Mouse (Mus musculus): ENCODE data around the gene Lag3. TPM values are rescaled to one million over a fixed set of nuclear protein-coding genes. Genes with fewer than 3 reads are reported as not detected.
A peak's percentile ranks its signal among the peaks of the same experiment; 100 is the strongest.

Lag3 gene
- polyA plus RNA-seq, 1 experiment from 2014 or later = 2.9 TPM

GRCm38 (mm10) chr6:124858561-124859318, 52.8 kb downstream of the Lag3 start:
- Histone ChIP-seq H3K9me3 (replicated peaks; ENCODE audit: low read length) (no peaks in the 10 kb centered on the region), H3K4me2 (ENCODE audit: low read length) (peak overlapping the region; percentile 86; the same call in 1 of the 2 replicates), H3K4me3 (replicated peaks; ENCODE audit: low read depth, low read length) (no peak overlapping the region), H3K27me3 (ENCODE audit: insufficient read depth, low read length) (no peaks in the 10 kb centered on the region), H3K36me3 (ENCODE audit: insufficient read depth, low read length) (no peaks in the 10 kb centered on the region), H3K9ac (ENCODE audit: low read depth, low read length) (no peak overlapping the region), H3K4me1 (replicated peaks; ENCODE audit: insufficient read depth, low read length) (peaks cover 7% of the 10 kb centered on the region), H3K27ac (no peak overlapping the region)
- DNase-seq (ENCODE audit: low spot score) (no peak), ATAC-seq (replicated peaks; ENCODE audit: low FRiP score, low read depth) (no peak)
- 70% methylated on average over 28 of the region's 28 CpGs for WGBS
- no peak for TF ChIP-seq CTCF (IDR thresholded peaks at IDR 0.05; ENCODE audit: low read depth)

GRCm38 (mm10) chr6:124857840-124858530, 53.5 kb downstream of the Lag3 start:
- TF ChIP-seq CTCF (IDR thresholded peaks at IDR 0.05; ENCODE audit: low read depth) = no peak
- no peak overlapping the region; the same call in 1 of the 2 replicates for H3K9ac ChIP-seq (ENCODE audit: low read depth, low read length)

GRCm38 (mm10) chr6:124856916-124857839, 54.3 kb downstream of the Lag3 start, which contains the start of gene P3h3:
Gene P3h3, minus strand, starts transcription at chr6:124857752.
- peak within 1 kb of the TSS; percentile 61 for H3K4me3 ChIP-seq (replicated peaks; ENCODE audit: low read depth, low read length)
- H3K4me1 ChIP-seq (replicated peaks; ENCODE audit: insufficient read depth, low read length) = peaks cover 4% of the 10 kb centered on the region; the same call in 1 of the 2 replicates
- DNase-seq (ENCODE audit: low spot score) (peak; percentile 91), ATAC-seq (replicated peaks; ENCODE audit: low FRiP score, low read depth) (peak; percentile 73)
- peak within 1 kb of the TSS; percentile 86 for H3K4me2 ChIP-seq (ENCODE audit: low read length)
- no peaks in the 10 kb centered on the region for H3K27me3 ChIP-seq (ENCODE audit: insufficient read depth, low read length)
- H3K36me3 ChIP-seq (ENCODE audit: insufficient read depth, low read length) = 0 out of 2 replicates have a peak, but pooled peaks cover 4% of the 10 kb centered on the region
- no peaks in the 10 kb centered on the region for H3K9me3 ChIP-seq (replicated peaks; ENCODE audit: low read length)
- H3K27ac ChIP-seq = peak within 1 kb of the TSS; percentile 89
- under 1% methylated on average over 76 of the region's 86 CpGs for WGBS
- H3K9ac ChIP-seq (ENCODE audit: low read depth, low read length) = peak within 1 kb of the TSS; percentile 83
- TF ChIP-seq CTCF (IDR thresholded peaks at IDR 0.05; ENCODE audit: low read depth) = peak; percentile 77

More at GRCm38 (mm10) chr6:124857840-124858530, 53.5 kb downstream of the Lag3 start:
- Histone ChIP-seq H3K9me3 (replicated peaks; ENCODE audit: low read length) (no peaks in the 10 kb centered on the region), H3K4me2 (ENCODE audit: low read length) (peak overlapping the region; percentile 86), H3K4me3 (replicated peaks; ENCODE audit: low read depth, low read length) (peak overlapping the region; percentile 61), H3K27me3 (ENCODE audit: insufficient read depth, low read length) (no peaks in the 10 kb centered on the region), H3K4me1 (replicated peaks; ENCODE audit: insufficient read depth, low read length) (peaks cover 4% of the 10 kb centered on the region; the same call in 1 of the 2 replicates), H3K27ac (no peak overlapping the region), H3K36me3 (ENCODE audit: insufficient read depth, low read length) (0 out of 2 replicates have a peak, but pooled peaks cover under 1% of the 10 kb centered on the region)
- WGBS = 27% methylated on average over 26 of the region's 26 CpGs
- DNase-seq (ENCODE audit: low spot score) (no peak), ATAC-seq (replicated peaks; ENCODE audit: low FRiP score, low read depth) (no peak)

GRCm38 (mm10) chr6:124856321-124856720, 55.2 kb downstream of the Lag3 start:
- Histone ChIP-seq H3K9ac (ENCODE audit: low read depth, low read length) (0 out of 2 replicates have a peak overlapping the region, but pooled peaks have one; percentile 83), H3K36me3 (ENCODE audit: insufficient read depth, low read length) (0 out of 2 replicates have a peak, but pooled peaks cover 4% of the 10 kb centered on the region), H3K4me1 (replicated peaks; ENCODE audit: insufficient read depth, low read length) (no peaks in the 10 kb centered on the region; the same call in 1 of the 2 replicates), H3K27me3 (ENCODE audit: insufficient read depth, low read length) (no peaks in the 10 kb centered on the region), H3K4me2 (ENCODE audit: low read length) (peak overlapping the region; percentile 86), H3K9me3 (replicated peaks; ENCODE audit: low read length) (no peaks in the 10 kb centered on the region), H3K4me3 (replicated peaks; ENCODE audit: low read depth, low read length) (peak overlapping the region; percentile 61), H3K27ac (no peak overlapping the region)
- ATAC-seq (replicated peaks; ENCODE audit: low FRiP score, low read depth) = peak; percentile 22; the same call in 1 of the 2 replicates
- 14% methylated on average over 14 of the region's 14 CpGs for WGBS
- peak; percentile 52 for DNase-seq (ENCODE audit: low spot score)
- no peak for TF ChIP-seq CTCF (IDR thresholded peaks at IDR 0.05; ENCODE audit: low read depth)

- Histone ChIP-seq H3K27ac (no peak overlapping the region), H3K9ac (ENCODE audit: low read depth, low read length) (no peak overlapping the region)
Observed at GRCm38 (mm10) chr6:124854647-124855046, 56.9 kb downstream of the Lag3 start.

More at GRCm38 (mm10) chr6:124854647-124855046, 56.9 kb downstream of the Lag3 start:
- TF ChIP-seq CTCF (IDR thresholded peaks at IDR 0.05; ENCODE audit: low read depth) = no peak
- Histone ChIP-seq H3K27me3 (ENCODE audit: insufficient read depth, low read length) (no peaks in the 10 kb centered on the region), H3K4me2 (ENCODE audit: low read length) (no peak overlapping the region), H3K4me3 (replicated peaks; ENCODE audit: low read depth, low read length) (no peak overlapping the region), H3K9me3 (replicated peaks; ENCODE audit: low read length) (no peaks in the 10 kb centered on the region), H3K4me1 (replicated peaks; ENCODE audit: insufficient read depth, low read length) (no peaks in the 10 kb centered on the region; the same call in 1 of the 2 replicates), H3K36me3 (ENCODE audit: insufficient read depth, low read length) (0 out of 2 replicates have a peak, but pooled peaks cover 4% of the 10 kb centered on the region)
- 69% methylated on average over 12 of the region's 12 CpGs for WGBS
- ATAC-seq (replicated peaks; ENCODE audit: low FRiP score, low read depth) (no peak), DNase-seq (ENCODE audit: low spot score) (no peak)

Other genes starting within 250 kb of the Lag3 start
- gene Lpcat3, start 248.7 kb downstream of the Lag3 start, polyA plus RNA-seq (2015; fragmentation: Nextera tagmentation; extraction: Ambion mirVana) = 90.6 and 93.4 TPM in 2 replicates
- 166 and 183 TPM in 2 replicates for gene Emg1, start 199.5 kb downstream of the Lag3 start, polyA plus RNA-seq (2015; fragmentation: Nextera tagmentation; extraction: Ambion mirVana)
- gene Phb2, start 199.4 kb downstream of the Lag3 start, polyA plus RNA-seq (2015; fragmentation: Nextera tagmentation; extraction: Ambion mirVana) = 404 and 411 TPM in 2 replicates
- 13.0 and 13.6 TPM in 2 replicates for gene Ptpn6, start 173.0 kb downstream of the Lag3 start, polyA plus RNA-seq (2015; fragmentation: Nextera tagmentation; extraction: Ambion mirVana)
- gene Grcc10, start 170.3 kb downstream of the Lag3 start, polyA plus RNA-seq (2015; fragmentation: Nextera tagmentation; extraction: Ambion mirVana) = 549 and 600 TPM in 2 replicates
- not detected in 2 replicates for gene Gm45234, start 155.7 kb downstream of the Lag3 start, polyA plus RNA-seq (2015; fragmentation: Nextera tagmentation; extraction: Ambion mirVana)
- 13.0 and 13.7 TPM in 2 replicates for gene Atn1, start 155.2 kb downstream of the Lag3 start, polyA plus RNA-seq (2015; fragmentation: Nextera tagmentation; extraction: Ambion mirVana)
- 7.6 TPM in 2 replicates for gene Eno2, start 142.0 kb downstream of the Lag3 start, polyA plus RNA-seq (2015; fragmentation: Nextera tagmentation; extraction: Ambion mirVana)
- gene Lrrc23, start 132.0 kb downstream of the Lag3 start, polyA plus RNA-seq (2015; fragmentation: Nextera tagmentation; extraction: Ambion mirVana) = 0.43 and 0.59 TPM in 2 replicates
- gene Spsb2, start 103.0 kb downstream of the Lag3 start, polyA plus RNA-seq (2015; fragmentation: Nextera tagmentation; extraction: Ambion mirVana) = 26.1 and 27.4 TPM in 2 replicates
- 664 and 686 TPM in 2 replicates for gene Tpi1, start 97.4 kb downstream of the Lag3 start, polyA plus RNA-seq (2015; fragmentation: Nextera tagmentation; extraction: Ambion mirVana)
- 96.6 and 106 TPM in 2 replicates for gene Usp5, start 82.2 kb downstream of the Lag3 start, polyA plus RNA-seq (2015; fragmentation: Nextera tagmentation; extraction: Ambion mirVana)
- 85.1 and 91.2 TPM in 2 replicates for gene Cdca3, start 82.2 kb downstream of the Lag3 start, polyA plus RNA-seq (2015; fragmentation: Nextera tagmentation; extraction: Ambion mirVana)
- 0.98 and 1.2 TPM in 2 replicates for gene Gnb3, start 71.4 kb downstream of the Lag3 start, polyA plus RNA-seq (2015; fragmentation: Nextera tagmentation; extraction: Ambion mirVana)
- gene P3h3, start 54.0 kb downstream of the Lag3 start, polyA plus RNA-seq (2015; fragmentation: Nextera tagmentation; extraction: Ambion mirVana) = 14.7 and 14.8 TPM in 2 replicates
- gene Gpr162, start 47.7 kb downstream of the Lag3 start, polyA plus RNA-seq (2015; fragmentation: Nextera tagmentation; extraction: Ambion mirVana) = 1.5 and 2.2 TPM in 2 replicates
- 0.24 and 0.28 TPM in 2 replicates for gene Cd4, start 23.5 kb downstream of the Lag3 start, polyA plus RNA-seq (2015; fragmentation: Nextera tagmentation; extraction: Ambion mirVana)
- gene Ptms, start 8.4 kb upstream of the Lag3 start, polyA plus RNA-seq (2015; fragmentation: Nextera tagmentation; extraction: Ambion mirVana) = 359 and 399 TPM in 2 replicates
- 348 and 352 TPM in 2 replicates for gene Mlf2, start 19.7 kb upstream of the Lag3 start, polyA plus RNA-seq (2015; fragmentation: Nextera tagmentation; extraction: Ambion mirVana)
- 153 and 157 TPM in 2 replicates for gene Cops7a, start 53.8 kb upstream of the Lag3 start, polyA plus RNA-seq (2015; fragmentation: Nextera tagmentation; extraction: Ambion mirVana)
- gene Pianp, start 85.0 kb upstream of the Lag3 start, polyA plus RNA-seq (2015; fragmentation: Nextera tagmentation; extraction: Ambion mirVana) = 2.0 and 2.1 TPM in 2 replicates
- gene Zfp384, start 97.4 kb upstream of the Lag3 start, polyA plus RNA-seq (2015; fragmentation: Nextera tagmentation; extraction: Ambion mirVana) = 11.3 and 11.4 TPM in 2 replicates
- gene Ing4, start 128.1 kb upstream of the Lag3 start, polyA plus RNA-seq (2015; fragmentation: Nextera tagmentation; extraction: Ambion mirVana) = 118 and 119 TPM in 2 replicates
- gene Acrbp, start 138.0 kb upstream of the Lag3 start, polyA plus RNA-seq (2015; fragmentation: Nextera tagmentation; extraction: Ambion mirVana) = 4.2 and 4.5 TPM in 2 replicates
- 0.29 and 0.30 TPM in 2 replicates for gene Lpar5, start 156.2 kb upstream of the Lag3 start, polyA plus RNA-seq (2015; fragmentation: Nextera tagmentation; extraction: Ambion mirVana)
- gene Chd4, start 184.3 kb upstream of the Lag3 start, polyA plus RNA-seq (2015; fragmentation: Nextera tagmentation; extraction: Ambion mirVana) = 60.7 and 64.2 TPM in 2 replicates
- 41.1 and 43.2 TPM in 2 replicates for gene Nop2, start 220.2 kb upstream of the Lag3 start, polyA plus RNA-seq (2015; fragmentation: Nextera tagmentation; extraction: Ambion mirVana)
- gene Iffo1, start 233.5 kb upstream of the Lag3 start, polyA plus RNA-seq (2015; fragmentation: Nextera tagmentation; extraction: Ambion mirVana) = 8.1 and 8.7 TPM in 2 replicates

Data from kidney, postnatal 0 days (tissue).